Mouse (Mus musculus): Measurements from ENCODE around the gene Foxp1.

Gene Foxp1

DNA sequence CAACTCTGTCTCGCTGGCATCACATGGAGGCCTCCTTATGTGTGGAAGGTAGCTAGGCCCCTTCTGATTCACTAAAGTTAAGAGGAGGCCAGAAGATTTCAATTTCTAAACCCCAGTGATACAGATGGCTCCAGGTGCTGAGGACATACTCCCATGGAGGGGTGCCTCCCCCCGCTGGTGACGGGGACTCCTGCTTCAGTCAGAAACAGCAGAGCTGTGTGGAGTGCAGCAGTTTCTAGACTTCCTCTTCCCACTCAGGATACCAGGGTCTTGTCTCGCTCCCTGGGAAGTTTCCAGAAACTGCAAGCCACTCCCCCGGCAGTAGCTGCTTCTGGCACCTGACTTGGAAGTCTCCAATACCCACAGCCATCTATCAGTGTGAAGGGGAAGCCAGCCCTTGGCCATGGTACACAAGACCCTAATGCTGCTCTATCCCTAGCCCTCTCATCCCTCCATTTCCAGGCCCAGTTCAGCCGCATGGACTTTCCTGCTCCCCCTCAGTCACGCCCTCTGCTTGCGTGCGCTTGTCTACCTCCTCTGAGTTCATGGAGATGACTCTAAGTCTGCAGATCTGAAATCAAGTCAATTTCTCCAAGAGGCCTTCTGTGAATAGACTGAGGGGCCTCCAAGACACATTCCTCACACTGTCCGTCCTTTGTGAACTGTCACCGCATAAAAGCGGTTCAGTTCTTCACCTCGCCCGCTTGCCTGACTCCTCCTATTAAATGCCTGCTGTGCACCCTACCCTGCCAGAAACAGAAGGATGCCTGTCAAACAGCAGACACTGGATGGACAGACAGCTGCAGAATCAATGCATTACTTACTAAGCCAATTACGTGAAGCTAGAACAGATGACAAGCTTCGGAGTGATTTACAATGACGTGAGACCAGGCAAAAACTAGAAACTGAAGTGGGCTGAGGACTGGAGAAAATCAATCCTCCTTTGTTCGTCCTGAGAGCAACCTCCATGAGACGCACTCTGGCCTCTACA, 202.8 kb downstream of the Foxp1 start:
- no peak for DNase-seq

GRCm38 (mm10) chr6:99314746-99315145, 207.8 kb downstream of the Foxp1 start:
- DNase-seq = no peak

DNA sequence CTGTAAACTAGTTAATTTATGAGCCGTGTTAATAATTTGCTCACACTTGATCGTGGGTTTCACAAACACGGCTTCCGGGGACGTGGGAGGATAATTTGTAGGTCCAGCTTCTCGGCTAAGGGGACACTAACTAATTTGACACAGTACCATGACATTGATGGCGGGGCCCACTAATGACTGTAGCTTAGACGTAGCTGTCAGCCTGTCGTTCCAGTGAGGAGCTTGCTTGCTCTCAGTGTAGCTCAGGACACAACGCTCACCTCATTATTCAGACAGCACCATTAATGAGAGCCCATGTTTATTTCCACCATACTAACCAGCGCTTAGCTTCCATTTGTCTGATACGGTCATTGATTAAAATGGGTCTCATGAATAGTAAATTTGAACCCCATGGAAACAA, 212.0 kb downstream of the Foxp1 start:
- DNase-seq = no peak

- DNase-seq = no peak
Observed at GRCm38 (mm10) chr6:99310171-99310500, 212.4 kb downstream of the Foxp1 start.

- no peak for DNase-seq
Observed at GRCm38 (mm10) chr6:99309466-99310170, 212.9 kb downstream of the Foxp1 start.

DNA sequence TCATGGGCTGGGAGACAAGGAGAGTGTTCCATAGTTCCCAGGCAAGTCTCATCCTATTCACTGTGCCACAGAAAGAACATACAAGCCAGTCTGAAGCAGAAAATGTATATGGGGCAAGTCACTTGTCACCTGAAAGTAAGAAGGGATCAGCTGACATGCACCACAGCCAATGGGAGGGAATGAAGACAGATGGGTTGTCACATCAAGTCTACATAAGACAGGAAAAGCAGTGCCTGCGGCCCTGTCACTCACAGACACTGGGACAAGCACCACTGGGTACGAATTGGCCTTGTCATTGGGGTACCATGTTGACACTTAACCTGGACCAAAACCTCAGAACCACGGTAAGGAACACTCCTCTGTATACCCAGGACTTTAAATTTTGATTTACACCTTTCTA, 216.8 kb downstream of the Foxp1 start:
- DNase-seq = no peak

DNA sequence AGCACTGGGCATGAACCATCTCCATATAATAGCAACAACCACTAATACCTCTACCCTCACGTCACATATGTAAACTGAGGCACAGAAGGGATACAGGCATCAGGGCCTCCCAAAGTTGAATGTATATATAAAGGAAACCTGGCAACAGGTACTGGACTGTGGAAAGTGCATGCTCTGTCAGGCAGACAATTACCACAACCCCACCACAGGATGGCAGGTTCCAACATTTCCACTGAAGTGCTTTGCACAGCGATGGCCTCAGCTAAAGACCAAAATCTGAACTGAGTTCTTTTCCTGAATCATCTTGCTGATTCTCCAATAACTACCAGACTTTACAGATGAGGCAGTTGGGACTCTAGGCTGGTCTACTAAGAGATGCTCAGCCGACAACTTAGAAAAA, 217.3 kb downstream of the Foxp1 start:
- no peak for DNase-seq

DNA sequence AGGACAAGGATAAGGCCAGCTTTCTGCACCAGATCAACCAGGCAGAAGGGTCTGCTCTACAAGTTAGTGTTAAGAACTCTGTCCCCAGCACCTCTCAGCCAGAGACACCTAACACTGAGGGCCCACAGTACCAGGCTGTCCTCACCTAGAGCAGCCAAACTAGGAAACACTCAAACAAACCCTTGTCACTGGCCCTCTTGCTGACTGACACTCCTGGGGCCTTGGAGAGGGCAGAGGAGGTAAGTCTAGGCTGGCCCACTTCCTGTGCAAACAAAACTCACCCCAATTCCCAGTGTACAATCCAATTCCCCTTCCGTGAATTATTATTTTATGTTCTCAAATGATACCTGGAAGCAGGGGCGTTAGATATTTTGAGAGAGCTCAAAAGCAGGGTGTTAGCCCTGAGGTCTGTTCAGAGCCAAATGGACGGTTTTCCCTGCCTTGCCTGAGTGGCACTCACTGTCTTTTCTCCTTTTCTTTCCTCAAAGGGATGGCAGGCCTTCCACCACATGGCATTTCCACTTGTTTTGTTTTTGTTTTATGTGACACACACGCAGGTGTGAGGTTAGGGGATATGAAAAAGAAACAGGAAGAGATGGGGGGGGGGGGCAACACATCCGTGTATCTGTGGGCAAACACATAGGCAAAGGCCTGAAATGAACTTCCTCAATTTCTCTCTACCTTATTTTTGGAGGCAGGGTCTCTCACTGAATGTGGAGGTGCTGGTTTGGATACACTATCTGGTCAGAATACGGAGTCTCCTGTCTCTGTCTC, 219.7 kb downstream of the Foxp1 start:
- no peak for DNase-seq

- DNase-seq = no peak
Observed at GRCm38 (mm10) chr6:99301923-99302322, 220.6 kb downstream of the Foxp1 start.

GRCm38 (mm10) chr6:99300235-99300634, 222.3 kb downstream of the Foxp1 start:
- DNase-seq = no peak

GRCm38 (mm10) chr6:99299196-99299595, 223.3 kb downstream of the Foxp1 start:
- DNase-seq = no peak

DNA sequence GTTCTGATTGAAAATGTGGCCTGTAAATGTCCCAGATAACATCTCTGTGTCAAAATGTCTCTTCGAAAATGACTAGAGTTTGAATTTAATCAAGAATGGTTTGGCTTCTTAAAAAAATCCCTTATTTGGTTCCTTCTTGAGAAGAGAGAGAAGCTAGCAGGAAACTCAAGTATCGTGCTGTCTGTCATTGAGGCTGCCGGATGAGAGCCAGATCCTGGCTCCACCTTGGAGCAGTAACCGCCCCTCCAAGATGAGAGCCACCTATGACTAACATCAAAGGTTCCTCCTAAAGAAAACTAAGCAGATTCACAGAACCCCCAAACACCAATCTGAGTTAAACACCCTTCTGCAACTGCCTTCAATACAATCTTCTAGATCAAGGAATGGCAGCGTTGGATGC, 225.0 kb downstream of the Foxp1 start:
- DNase-seq = no peak

DNA sequence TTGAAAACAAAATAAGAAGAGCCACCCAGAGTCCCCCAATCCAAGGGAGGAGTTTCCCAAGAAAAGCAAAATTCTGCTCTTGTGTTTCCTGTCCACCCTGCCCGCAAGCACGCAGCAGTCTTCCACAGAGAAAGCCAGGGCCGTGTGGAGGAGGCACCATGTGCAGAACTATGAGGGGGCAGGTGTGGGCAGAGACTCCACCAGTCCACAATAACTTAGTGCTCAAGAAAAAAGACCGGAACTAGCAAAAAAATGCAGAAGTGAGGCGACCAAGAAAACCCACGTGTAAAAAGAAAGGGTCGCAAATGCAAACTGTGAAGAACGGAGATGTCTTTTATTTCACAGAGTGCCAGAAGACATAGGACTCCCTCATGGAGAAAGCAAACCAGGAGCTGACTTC, 227.0 kb downstream of the Foxp1 start:
- DNase-seq = no peak

DNA sequence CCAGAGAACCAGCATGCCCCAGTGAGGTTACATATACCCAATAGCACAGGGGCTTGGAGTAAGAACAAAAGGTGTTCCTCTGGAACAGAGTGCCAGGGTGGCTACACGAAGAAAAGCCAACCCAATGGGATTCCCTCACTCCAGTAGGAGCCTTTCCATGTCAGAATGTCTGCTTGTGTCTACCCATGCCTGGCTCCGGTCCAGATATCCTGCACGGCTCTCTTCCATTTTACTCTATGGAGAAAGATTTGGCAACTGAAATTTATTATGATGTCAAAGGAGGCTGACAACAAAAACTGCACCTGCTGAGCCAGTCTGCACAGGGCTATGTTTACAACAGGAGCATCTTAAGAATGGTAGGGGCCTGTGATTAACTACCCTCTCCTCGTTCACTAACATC, 233.3 kb downstream of the Foxp1 start:
- no peak for DNase-seq

GRCm38 (mm10) chr6:99285026-99285425, 237.5 kb downstream of the Foxp1 start:
- no peak for DNase-seq

DNA sequence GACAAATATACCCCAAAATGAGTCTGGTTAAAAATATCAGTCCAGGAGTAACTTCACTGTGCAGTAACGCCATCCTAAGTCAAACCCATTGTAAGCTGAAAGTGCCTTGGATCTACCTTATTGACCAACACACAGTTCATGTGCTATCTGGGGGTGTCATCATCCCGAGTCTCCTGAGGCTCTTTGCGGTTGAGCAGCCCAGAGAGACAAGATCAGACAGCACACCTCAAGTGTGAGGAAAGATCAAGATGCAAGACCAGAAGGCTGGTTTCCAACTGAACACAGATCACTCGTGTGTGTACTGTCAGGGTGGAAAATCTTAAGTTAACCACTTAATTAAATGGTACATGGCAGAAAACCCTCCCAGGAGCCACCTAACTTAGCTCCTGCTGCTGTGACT, 238.5 kb downstream of the Foxp1 start:
- no peak for DNase-seq

GRCm38 (mm10) chr6:99282866-99283657, 239.5 kb downstream of the Foxp1 start:
- no peak for DNase-seq

DNA sequence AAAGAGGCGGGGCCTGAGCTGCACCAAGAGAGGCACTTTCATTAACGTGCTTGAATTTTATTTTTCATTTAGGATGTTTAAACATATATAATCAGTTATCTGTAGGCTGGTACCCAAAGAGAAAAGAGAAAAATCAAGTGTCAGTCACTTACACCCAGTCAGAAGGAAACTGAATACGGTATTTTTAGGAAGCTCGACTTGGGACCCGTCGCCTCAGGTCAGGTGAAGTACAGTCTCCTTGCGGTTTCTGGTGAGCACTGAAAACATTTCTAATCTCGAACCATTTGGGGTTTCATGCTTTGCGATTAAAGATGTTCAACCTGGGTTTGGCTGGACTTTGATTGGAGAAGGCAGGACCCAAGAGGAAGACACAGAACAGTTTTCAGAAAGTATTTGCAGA, 241.1 kb downstream of the Foxp1 start:
- no peak for DNase-seq

- DNase-seq = no peak
Observed at GRCm38 (mm10) chr6:99280619-99281018, 241.9 kb downstream of the Foxp1 start.

DNA sequence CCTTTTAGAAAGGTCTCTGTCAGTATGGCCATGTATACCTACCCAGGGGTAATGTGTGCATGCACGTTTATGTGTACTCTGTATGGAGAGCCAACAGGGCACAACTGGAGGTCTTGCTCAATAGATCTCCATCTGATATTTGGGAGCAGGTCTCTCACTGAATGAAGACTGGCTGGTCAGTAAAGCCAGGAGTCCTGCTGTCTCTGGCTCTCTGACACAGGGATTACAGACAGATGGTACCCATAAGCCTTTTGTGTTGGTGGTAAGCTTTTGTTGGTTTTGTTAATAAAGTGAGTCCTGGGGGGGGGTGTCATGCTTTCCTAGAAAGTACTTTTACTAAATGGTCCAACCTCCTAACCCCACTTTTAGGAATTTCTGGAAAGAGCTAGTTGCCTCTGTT, 245.3 kb downstream of the Foxp1 start:
- no peak for DNase-seq

- DNase-seq = no peak
Observed at GRCm38 (mm10) chr6:99276297-99276653, 246.2 kb downstream of the Foxp1 start.

DNA sequence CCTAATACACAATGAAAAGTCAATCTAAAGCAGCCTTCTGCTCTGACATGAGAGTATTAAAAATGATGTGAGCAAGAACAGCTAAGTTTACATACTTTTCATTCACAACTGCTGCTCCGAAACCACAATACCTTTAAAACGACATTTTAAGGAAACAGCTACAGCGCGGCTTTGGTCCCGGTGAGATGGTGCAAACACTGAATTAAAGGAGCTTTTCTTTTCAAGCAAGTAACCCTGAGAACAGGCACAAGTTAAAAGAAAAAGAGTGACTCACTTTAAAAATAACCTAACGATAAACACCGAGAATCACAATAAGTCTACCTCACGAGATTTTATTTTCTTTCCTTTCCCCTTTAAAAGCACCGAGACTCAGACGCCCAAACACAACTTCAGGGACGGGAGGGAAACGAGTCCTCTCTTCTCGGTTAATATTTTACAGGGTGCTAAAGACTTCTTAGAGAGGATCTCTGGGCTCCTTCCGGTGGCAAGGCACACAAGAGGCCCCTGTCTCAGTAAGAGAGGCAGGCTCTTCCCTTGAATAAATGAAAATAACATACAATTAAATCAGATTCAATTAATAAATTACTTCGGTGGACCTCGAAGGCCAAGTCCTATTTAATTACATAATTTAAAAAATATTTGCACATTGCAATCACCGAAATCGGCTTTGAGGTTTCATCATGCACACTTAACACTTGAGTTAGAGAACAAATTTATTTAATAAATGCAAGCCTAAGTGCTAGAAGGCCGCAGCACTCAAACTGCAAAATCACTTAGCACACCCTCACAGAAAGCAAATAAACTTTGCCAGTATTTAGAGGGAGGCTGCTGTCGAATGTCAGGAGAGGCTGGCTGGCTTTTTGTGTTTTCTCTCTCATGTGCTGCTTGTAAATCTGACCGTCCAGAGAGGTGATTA, 246.9 kb downstream of the Foxp1 start:
- DNase-seq = no peak

All from cerebellum, adult 8-10 months (tissue).